Mouse (Mus musculus): ENCODE measurements around the gene Smarcal1. TPM values are rescaled to one million over a fixed set of nuclear protein-coding genes. Genes with fewer than 3 reads are reported as not detected.

Smarcal1 gene
- total and polyA plus RNA-seq, 2 experiments from 2014 or later: 19.1 to 53.6 TPM

DNA sequence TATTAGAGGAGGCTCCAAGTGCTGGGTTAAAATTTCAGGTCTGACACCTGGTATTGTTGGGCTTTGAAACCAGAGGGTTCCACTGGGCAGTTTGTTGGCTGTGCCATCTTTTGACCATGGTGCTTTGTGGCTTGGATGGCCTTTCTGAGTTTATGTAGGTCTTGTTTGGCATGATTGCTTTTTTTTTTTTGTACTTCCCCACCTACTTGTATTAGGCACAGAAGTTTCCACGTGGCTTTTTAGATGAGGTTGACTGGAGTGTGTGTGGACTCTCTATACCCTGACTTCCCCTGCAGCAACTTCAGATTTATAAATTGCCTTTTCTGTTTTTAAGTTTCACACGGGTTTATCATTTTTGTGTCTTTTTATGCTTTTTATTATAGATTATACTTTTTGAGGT lies 5.7 kb downstream of the Smarcal1 start:
- H3K36me3 ChIP-seq (ENCODE audit: insufficient read depth, low read length): peaks cover 50% of the 10 kb centered on the region
- no peak overlapping the region for H3K27ac ChIP-seq
- no peaks in the 10 kb centered on the region for H3K9me3 ChIP-seq (ENCODE audit: low read length)
- peaks cover 5% of the 10 kb centered on the region for H3K4me1 ChIP-seq (ENCODE audit: insufficient read depth, low read length)
- DNase-seq (ENCODE audit: low spot score) (no peak), ATAC-seq (no peak)
- no peak overlapping the region for H3K4me2 ChIP-seq (ENCODE audit: low read depth, low read length)
- TF ChIP-seq CTCF (IDR thresholded peaks at IDR 0.05; ENCODE audit: low read depth): no peak
- H3K27me3 ChIP-seq (ENCODE audit: insufficient read depth, low read length): no peaks in the 10 kb centered on the region
- WGBS: 89% methylated on average over 2 of the region's 2 CpGs
- no peak overlapping the region for H3K4me3 ChIP-seq (ENCODE audit: low read length)
- no peak overlapping the region for H3K9ac ChIP-seq (replicated peaks; ENCODE audit: low read length)

DNA sequence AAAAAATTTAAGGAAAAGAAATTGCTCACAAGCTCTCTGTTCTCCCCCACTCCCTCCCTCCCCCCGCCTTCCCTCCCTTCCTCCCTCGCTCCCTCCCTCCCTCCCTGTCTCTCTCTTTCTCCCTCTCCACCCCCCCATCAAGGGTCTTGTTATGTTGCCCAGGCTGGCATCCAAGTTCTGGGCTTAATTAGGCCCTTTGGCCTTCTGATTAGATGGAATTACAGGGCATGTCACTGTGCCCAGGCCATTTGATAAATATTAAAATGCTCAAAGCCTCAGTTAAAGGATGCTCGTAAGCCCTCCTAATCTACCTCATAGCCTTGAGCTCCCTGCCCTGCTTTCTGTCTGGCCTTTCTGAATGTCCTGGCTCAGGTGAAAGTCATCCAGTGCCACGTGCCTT lies 7.6 kb downstream of the Smarcal1 start:
- H3K27ac ChIP-seq: no peak overlapping the region
- no peaks in the 10 kb centered on the region for H3K9me3 ChIP-seq (ENCODE audit: low read length)
- H3K27me3 ChIP-seq (ENCODE audit: insufficient read depth, low read length): no peaks in the 10 kb centered on the region
- no peak overlapping the region for H3K4me3 ChIP-seq (ENCODE audit: low read length)
- no peak overlapping the region for H3K9ac ChIP-seq (replicated peaks; ENCODE audit: low read length)
- ATAC-seq (no peak), DNase-seq (ENCODE audit: low spot score) (no peak)
- H3K4me1 ChIP-seq (ENCODE audit: insufficient read depth, low read length): no peaks in the 10 kb centered on the region
- H3K4me2 ChIP-seq (ENCODE audit: low read depth, low read length): no peak overlapping the region
- peaks cover 61% of the 10 kb centered on the region for H3K36me3 ChIP-seq (ENCODE audit: insufficient read depth, low read length)
- 70% methylated on average over 4 of the region's 4 CpGs for WGBS
- TF ChIP-seq CTCF (IDR thresholded peaks at IDR 0.05; ENCODE audit: low read depth): no peak

DNA sequence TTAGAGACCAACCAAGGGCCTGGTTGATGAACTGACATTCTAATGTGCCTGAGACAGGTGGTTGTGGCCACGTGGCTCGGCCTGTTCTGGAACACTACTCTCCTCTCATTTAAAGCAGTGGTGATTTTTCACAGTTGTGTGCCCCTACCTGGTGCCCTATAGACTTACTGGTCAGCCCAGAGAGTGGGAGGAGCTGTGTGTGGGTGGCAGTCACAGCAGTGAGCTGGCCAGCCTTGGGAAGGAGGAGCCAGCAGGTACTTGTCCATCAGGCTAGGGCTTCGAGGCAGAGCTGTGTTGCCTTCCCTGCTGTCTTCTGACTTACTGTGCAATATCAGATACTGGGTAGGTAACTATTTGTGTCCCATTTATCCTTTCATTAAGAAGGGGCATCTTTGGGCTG lies 9.3 kb downstream of the Smarcal1 start:
- H3K36me3 ChIP-seq (ENCODE audit: insufficient read depth, low read length): peaks cover 63% of the 10 kb centered on the region
- H3K9ac ChIP-seq (replicated peaks; ENCODE audit: low read length): no peak overlapping the region
- TF ChIP-seq CTCF (IDR thresholded peaks at IDR 0.05; ENCODE audit: low read depth): no peak
- H3K27ac ChIP-seq: no peak overlapping the region
- no peak overlapping the region for H3K4me2 ChIP-seq (ENCODE audit: low read depth, low read length)
- ATAC-seq (no peak), DNase-seq (ENCODE audit: low spot score) (no peak)
- no peaks in the 10 kb centered on the region for H3K9me3 ChIP-seq (ENCODE audit: low read length)
- WGBS: 87% methylated on average over 3 of the region's 3 CpGs
- no peaks in the 10 kb centered on the region for H3K27me3 ChIP-seq (ENCODE audit: insufficient read depth, low read length)
- no peaks in the 10 kb centered on the region for H3K4me1 ChIP-seq (ENCODE audit: insufficient read depth, low read length)
- H3K4me3 ChIP-seq (ENCODE audit: low read length): no peak overlapping the region

DNA sequence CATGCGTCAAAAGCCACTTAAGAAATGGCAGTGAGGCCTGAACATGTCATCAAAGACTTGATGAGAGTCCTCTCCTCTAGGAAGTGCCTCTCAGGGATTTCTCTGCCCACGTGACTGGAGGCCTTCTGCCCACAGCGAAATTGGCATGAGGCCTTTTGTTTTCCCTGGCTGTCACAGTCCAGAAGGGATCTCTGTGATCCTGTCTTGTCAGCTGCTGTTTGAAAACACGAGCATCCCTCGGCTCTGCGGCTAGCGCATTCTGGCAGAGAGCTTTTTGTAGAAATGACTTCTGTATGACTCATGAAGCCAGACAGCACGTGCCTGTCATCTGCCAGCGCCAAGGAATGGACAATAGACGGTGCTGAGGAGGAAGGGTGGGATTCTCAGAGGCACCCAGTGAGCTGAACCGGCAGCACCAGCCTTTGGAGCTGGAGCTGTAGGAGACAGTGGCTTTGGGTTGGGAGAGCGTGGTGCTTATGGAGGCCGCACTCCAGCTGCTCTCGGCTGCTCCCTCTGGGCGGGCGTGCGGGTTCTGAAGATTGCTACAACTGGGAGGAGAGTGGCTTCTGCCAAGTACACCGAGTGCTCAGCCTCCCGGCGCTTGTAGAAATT lies 10.4 kb downstream of the Smarcal1 start:
- H3K4me3 ChIP-seq (ENCODE audit: low read length): no peak overlapping the region
- DNase-seq (ENCODE audit: low spot score): peak; percentile 67
- peak; percentile 88 for ATAC-seq
- TF ChIP-seq CTCF (IDR thresholded peaks at IDR 0.05; ENCODE audit: low read depth): 0 out of 2 replicates have a peak, but pooled peaks have one; percentile 12
- no peaks in the 10 kb centered on the region for H3K27me3 ChIP-seq (ENCODE audit: insufficient read depth, low read length)
- peak overlapping the region; percentile 60 for H3K27ac ChIP-seq
- WGBS: 43% methylated on average over 20 of the region's 20 CpGs
- H3K36me3 ChIP-seq (ENCODE audit: insufficient read depth, low read length): peaks cover 58% of the 10 kb centered on the region
- no peaks in the 10 kb centered on the region for H3K4me1 ChIP-seq (ENCODE audit: insufficient read depth, low read length)
- no peaks in the 10 kb centered on the region for H3K9me3 ChIP-seq (ENCODE audit: low read length)
- H3K4me2 ChIP-seq (ENCODE audit: low read depth, low read length): no peak overlapping the region
- H3K9ac ChIP-seq (replicated peaks; ENCODE audit: low read length): no peak overlapping the region

DNA sequence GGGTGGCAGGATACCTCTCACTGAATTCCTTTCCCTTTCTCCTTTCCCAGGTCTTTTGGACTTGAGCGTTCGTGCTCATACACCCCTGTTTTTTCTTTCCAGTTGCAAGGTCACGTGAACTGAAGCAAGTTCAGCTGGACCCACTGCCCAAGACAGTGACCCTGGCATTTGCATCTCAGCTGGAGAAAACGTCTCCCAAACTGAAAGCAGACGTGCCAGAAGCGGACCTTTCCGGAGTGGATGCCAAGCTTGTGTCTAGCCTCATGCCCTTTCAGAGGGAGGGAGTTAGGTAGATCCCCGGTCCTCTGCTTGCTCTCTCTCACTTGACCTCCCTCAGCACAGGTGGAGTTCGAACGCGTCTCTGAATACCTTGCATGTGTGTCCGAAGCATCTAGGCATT lies 12.6 kb downstream of the Smarcal1 start:
- Histone ChIP-seq H3K4me1 (ENCODE audit: insufficient read depth, low read length) (no peaks in the 10 kb centered on the region), H3K36me3 (ENCODE audit: insufficient read depth, low read length) (peaks cover 61% of the 10 kb centered on the region), H3K9me3 (ENCODE audit: low read length) (no peaks in the 10 kb centered on the region), H3K27ac (no peak overlapping the region), H3K27me3 (ENCODE audit: insufficient read depth, low read length) (no peaks in the 10 kb centered on the region), H3K4me2 (ENCODE audit: low read depth, low read length) (no peak overlapping the region), H3K9ac (replicated peaks; ENCODE audit: low read length) (no peak overlapping the region), H3K4me3 (ENCODE audit: low read length) (no peak overlapping the region)
- DNase-seq (ENCODE audit: low spot score) (no peak), ATAC-seq (no peak)
- TF ChIP-seq CTCF (IDR thresholded peaks at IDR 0.05; ENCODE audit: low read depth): no peak
- 91% methylated on average over 12 of the region's 12 CpGs for WGBS

DNA sequence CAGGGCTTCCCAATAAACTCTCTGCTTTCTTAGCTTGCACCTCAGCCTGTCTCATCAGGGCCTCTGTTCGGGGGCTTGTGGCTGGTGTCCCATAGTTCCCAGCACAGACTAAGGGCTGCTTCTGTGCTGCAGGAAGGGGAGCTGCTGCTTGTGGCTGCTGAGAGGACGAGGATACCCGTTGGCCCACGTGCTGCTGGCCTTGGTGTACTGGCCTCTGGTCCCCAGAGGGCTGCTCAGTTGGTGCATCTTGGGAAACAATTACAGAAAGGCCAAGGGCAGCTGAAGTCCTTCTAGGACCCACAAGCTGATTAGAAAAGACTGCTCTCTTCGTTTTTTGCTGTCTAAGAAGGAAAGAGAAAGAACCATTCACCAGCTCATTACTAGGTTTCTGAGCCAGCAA lies 13.2 kb downstream of the Smarcal1 start:
- Histone ChIP-seq H3K4me2 (ENCODE audit: low read depth, low read length) (no peak overlapping the region), H3K9ac (replicated peaks; ENCODE audit: low read length) (no peak overlapping the region), H3K9me3 (ENCODE audit: low read length) (no peaks in the 10 kb centered on the region), H3K4me1 (ENCODE audit: insufficient read depth, low read length) (no peaks in the 10 kb centered on the region), H3K27ac (no peak overlapping the region), H3K27me3 (ENCODE audit: insufficient read depth, low read length) (no peaks in the 10 kb centered on the region), H3K4me3 (ENCODE audit: low read length) (no peak overlapping the region), H3K36me3 (ENCODE audit: insufficient read depth, low read length) (peaks cover 62% of the 10 kb centered on the region)
- WGBS: 81% methylated on average over 5 of the region's 5 CpGs
- ATAC-seq (no peak), DNase-seq (ENCODE audit: low spot score) (no peak)
- no peak for TF ChIP-seq CTCF (IDR thresholded peaks at IDR 0.05; ENCODE audit: low read depth)

Measured in hindbrain, postnatal 0 days (tissue).